Mouse (Mus musculus) Patski (cell line): Measurements from ENCODE around the gene Insl6. TPM values are rescaled to one million over a fixed set of nuclear protein-coding genes. Genes with fewer than 3 reads are reported as not detected.

ENCODE experiments used
- ATAC-seq: fragments of 100-300 bp; one replicate; pipeline ENCODE4 v1.8.0; 2021
- CTCF ChIA-PET: fragments of 350-600 bp; sonication (Branson Sonifier 250); formaldehyde crosslinking; loops from one replicate; lab custom pipeline; 2022; ENCODE audit warnings: inconsistent platforms; lab: Charles Lee
- POLR2A ChIA-PET: fragments of 350-600 bp; sonication (Branson Sonifier 250); formaldehyde crosslinking; loops from one replicate; lab custom pipeline; 2022; ENCODE audit warnings: antibody characterized with exemption, inconsistent platforms; lab: Charles Lee
- DNase-seq: peaks from one replicate; pipeline ENCODE4 v3.0.0-alpha.2; 2011; ENCODE audit warnings: low read depth, low spot score
- H3K27me3 ChIP-seq: fragments of 371-371 bp; one replicate; pipeline ENCODE4 v1.5.1; 2021
- CTCF ChIP-seq: fragments of 100-300 bp; IDR thresholded peaks from one replicate; pipeline ENCODE4 v1.5.1; 2021
- in situ Hi-C: fragments of 300-500 bp; cut with MboI; formaldehyde crosslinking; loops from 3 replicates; pipeline ENCODE4 v1.11.1; 2018; ENCODE audit warnings: low pct_unique_long_range_greater_than_20kb, mixed read lengths
- polyA plus RNA-seq: library from polyadenylated mRNA; unstranded; gene quantifications from one replicate; pipeline ENCODE4 v1.2.3, GENCODE M21; 2021

The Insl6 gene
- polyA plus RNA-seq, 1 experiment from 2014 or later: 2.7 TPM

DNA sequence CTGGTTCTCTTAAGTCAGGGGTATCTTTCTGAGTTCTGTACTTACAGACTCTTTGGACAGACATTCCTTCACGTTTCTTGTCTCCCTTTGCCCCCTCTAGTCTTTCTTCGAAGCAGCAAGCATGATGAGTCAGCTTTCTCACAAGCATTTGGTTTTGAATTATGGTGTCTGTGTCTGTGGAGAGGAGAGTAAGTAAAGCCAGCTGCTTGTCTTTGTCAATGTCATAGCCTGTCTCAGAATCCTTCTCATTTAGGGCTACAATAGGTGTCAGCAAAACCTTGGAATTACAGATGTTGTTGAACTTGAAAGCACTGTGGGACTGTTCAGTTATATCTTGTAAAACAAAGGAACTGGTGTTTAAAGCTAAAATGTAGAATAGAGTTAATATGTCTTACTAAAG is 30.4 kb downstream of the Insl6 start:
- CTCF ChIA-PET: interaction anchor here (0.7 to 1.4 kb wide), 2 partner anchors 57 to 206 kb away, joined by 3 to 5 read pairs; no protein-coding TSS in a partner anchor

DNA sequence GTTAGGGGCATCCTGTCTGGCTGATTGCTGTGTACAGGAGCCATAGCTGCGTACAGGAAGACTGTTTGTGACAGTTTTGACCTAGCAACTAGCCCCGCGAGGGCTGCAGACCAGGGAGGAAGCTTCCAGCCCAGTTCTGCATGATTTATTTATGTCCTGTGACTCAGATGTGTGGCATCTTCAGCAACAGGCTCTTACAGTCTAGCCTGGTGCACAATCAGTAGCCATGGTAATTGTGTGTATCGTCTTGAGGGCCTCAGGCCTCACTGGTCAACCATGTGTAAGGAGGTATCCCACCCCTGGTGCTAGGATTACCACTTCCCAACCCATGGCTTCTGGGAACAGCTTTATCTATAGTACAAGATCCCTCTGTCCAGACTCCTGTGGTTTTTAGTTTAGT is 32.6 kb downstream of the Insl6 start:
- peak; percentile 65 for DNase-seq
- TF ChIP-seq CTCF: no peak
- POLR2A ChIA-PET: no interaction called here
- ATAC-seq: peak; percentile 93
- in situ Hi-C loops: no loop called here
- H3K27me3 ChIP-seq: no peaks in the 10 kb centered on the region
- CTCF ChIA-PET: interaction anchor here (0.8 kb wide), 1 partner anchor 12 kb away, joined by 3 read pairs; no protein-coding TSS in a partner anchor

More for the DNA sequence above, 30.4 kb downstream of the Insl6 start:
- DNase-seq: no peak
- ATAC-seq: no peak
- POLR2A ChIA-PET: no interaction called here
- in situ Hi-C loops: no loop called here
- TF ChIP-seq CTCF: no peak
- H3K27me3 ChIP-seq: no peaks in the 10 kb centered on the region

- POLR2A ChIA-PET: interaction anchor here (0.7 kb wide), 1 partner anchor 49 kb away, joined by 3 read pairs; no protein-coding TSS in a partner anchor
- no peaks in the 10 kb centered on the region for H3K27me3 ChIP-seq
- ATAC-seq: no peak
- DNase-seq: no peak
- CTCF ChIA-PET: interaction anchor here (0.8 to 1.0 kb wide), 2 partner anchors 10 to 13 kb away, joined by 3 to 4 read pairs; no protein-coding TSS in a partner anchor
- in situ Hi-C loops: no loop called here
- no peak for TF ChIP-seq CTCF
Observed at GRCm38 (mm10) chr19:29291532-29291931, 33.6 kb downstream of the Insl6 start.

DNA sequence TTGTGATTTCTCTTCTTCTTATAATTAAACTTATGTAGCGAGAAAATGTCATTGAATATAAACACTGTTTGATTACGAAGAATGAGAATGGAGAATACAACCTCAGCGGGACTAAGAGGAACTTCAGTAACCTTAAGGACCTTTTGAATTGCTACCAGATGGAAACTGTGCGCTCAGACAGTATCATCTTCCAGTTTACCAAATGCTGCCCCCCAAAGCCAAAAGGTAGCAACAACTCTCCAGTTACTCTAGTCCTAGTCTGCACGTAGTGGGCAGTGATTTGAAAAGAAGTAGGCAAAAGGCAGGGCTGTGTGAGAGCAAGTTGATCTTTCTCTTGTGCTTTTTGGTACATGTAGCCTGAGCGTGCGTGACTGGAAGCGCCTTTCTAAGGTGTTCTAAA is 37.3 kb downstream of the Insl6 start:
- ATAC-seq: no peak
- ChIA-PET CTCF (no interaction called here), POLR2A (interaction anchor here (0.7 kb wide), 1 partner anchor 20 kb away, joined by 3 read pairs; no protein-coding TSS in a partner anchor)
- no peak for DNase-seq
- no peaks in the 10 kb centered on the region for H3K27me3 ChIP-seq
- TF ChIP-seq CTCF: no peak
- in situ Hi-C loops: no loop called here

DNA sequence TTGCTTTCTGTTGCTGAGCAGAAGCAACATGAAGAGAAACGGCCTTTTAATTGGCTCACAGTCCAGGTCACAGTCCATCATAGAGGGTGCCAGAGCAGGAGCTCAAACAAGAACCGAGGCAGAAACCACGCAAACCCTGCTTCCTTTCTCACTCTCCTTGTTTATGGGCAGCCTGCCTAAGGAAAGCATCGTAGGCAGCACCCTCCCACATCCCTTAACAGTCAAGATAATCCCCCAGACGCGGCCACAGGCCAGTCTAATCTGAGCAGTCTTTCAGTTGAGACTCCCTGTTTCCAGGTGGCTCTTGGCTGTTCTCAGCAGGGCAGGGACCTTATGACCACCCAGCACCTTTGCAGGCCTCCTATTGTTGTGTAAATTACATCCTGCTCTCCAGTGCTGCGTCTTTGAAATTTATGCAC is 39.7 kb downstream of the Insl6 start:
- ChIA-PET CTCF (no interaction called here), POLR2A (interaction anchor here (0.6 to 1.2 kb wide), 2 partner anchors 14 to 247 kb away, joined by 3 to 5 read pairs; no protein-coding TSS in a partner anchor)
- no peak for TF ChIP-seq CTCF
- in situ Hi-C loops: no loop called here
- DNase-seq: no peak
- no peaks in the 10 kb centered on the region for H3K27me3 ChIP-seq
- ATAC-seq: no peak

DNA sequence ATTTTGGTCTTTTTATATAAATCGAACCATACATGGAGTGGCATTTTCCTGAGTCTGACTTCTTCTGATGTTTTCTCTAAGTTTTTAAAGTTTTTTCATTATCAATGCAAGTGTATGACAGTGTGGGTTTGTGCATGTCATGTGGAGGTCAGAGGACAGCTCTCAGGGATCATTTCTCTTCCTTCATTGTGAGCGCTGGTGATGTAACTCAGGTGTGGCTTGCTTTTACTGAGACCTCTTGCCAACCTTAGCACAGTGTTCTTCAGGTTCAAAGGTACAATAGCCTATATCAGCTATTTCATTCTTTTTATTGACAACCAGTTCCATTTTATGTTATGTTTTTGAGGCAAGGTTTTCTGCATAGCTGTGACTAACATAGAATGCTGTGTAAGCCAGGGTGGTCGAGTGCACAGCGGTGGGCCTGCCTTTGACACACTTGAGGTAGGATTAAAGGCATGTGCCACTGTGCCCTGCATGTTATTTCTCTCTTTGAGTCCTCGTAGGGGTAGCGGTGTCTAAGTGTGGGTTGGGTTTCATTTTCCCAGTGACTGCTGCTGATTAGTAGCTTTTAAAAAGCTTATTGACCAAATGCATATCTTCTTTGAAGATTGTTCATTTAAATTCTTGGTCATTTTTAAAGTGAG is 46.1 kb downstream of the Insl6 start:
- in situ Hi-C loops: no loop called here
- ChIA-PET POLR2A (no interaction called here), CTCF (no interaction called here)
- H3K27me3 ChIP-seq: no peaks in the 10 kb centered on the region
- no peak for DNase-seq
- ATAC-seq: no peak
- TF ChIP-seq CTCF: no peak

- TF ChIP-seq CTCF: no peak
- CTCF ChIA-PET: no interaction called here
- POLR2A ChIA-PET: no interaction called here
- in situ Hi-C loops: no loop called here
- DNase-seq: no peak
- no peaks in the 10 kb centered on the region for H3K27me3 ChIP-seq
- no peak for ATAC-seq
Observed at GRCm38 (mm10) chr19:29276414-29276813, 48.7 kb downstream of the Insl6 start.

- in situ Hi-C loops: no loop called here
- CTCF ChIA-PET: interaction anchor here (1.1 to 2.3 kb wide), 10 partner anchors 8 to 208 kb away, joined by 3 to 11 read pairs (median 3); partner anchors contain the start of gene Rcl1
- ATAC-seq (no peak), DNase-seq (no peak)
- POLR2A ChIA-PET: interaction anchor here (1.3 kb wide), 1 partner anchor 13 kb away, joined by 3 read pairs; no protein-coding TSS in a partner anchor
- no peaks in the 10 kb centered on the region for H3K27me3 ChIP-seq
- peak; percentile 29 for TF ChIP-seq CTCF
Observed at GRCm38 (mm10) chr19:29272011-29272809, 52.9 kb downstream of the Insl6 start.

Other genes starting within 250 kb of the Insl6 start
- gene Rcl1, start 224.0 kb downstream of the Insl6 start, polyA plus RNA-seq: 21.7 TPM
- gene Jak2, start 73.5 kb downstream of the Insl6 start, polyA plus RNA-seq: 32.4 TPM
- gene Rln1, start 9.3 kb upstream of the Insl6 start, polyA plus RNA-seq: not detected
- 129 TPM for gene Plgrkt, start 42.0 kb upstream of the Insl6 start, polyA plus RNA-seq
- gene Cd274, start 42.1 kb upstream of the Insl6 start, polyA plus RNA-seq: 5.2 TPM
- gene Pdcd1lg2, start 85.6 kb upstream of the Insl6 start, polyA plus RNA-seq: 0.26 TPM
- gene Ric1, start 196.9 kb upstream of the Insl6 start, polyA plus RNA-seq: 28.8 TPM